Mouse (Mus musculus) liver, adult 2 months (tissue): ENCODE data around the gene Cog6. TPM values are rescaled to one million over a fixed set of nuclear protein-coding genes. Genes with fewer than 3 reads are reported as not detected.

Source experiments
- DNase-seq: peaks from one replicate; pipeline ENCODE4 v3.0.0-alpha.2; 2011; ENCODE audit warnings: low read depth, low spot score; ENCODE audit errors: extremely low read depth
- H3K27ac ChIP-seq: fragments of 200-500 bp; replicated peaks from 2 replicates; pipeline ENCODE4 v1.5.1; 2012; ENCODE audit warnings: low read depth, mild to moderate bottlenecking, control low read depth, inconsistent platforms, low read length; ENCODE audit not compliant: insufficient read depth
- H3K27me3 ChIP-seq: fragments of 200-500 bp; 2 replicates; pipeline ENCODE4 v1.6.1; 2012; ENCODE audit warnings: mild to moderate bottlenecking, moderate library complexity, low read length, inconsistent platforms; ENCODE audit not compliant: control insufficient read depth, insufficient read depth
- H3K36me3 ChIP-seq: fragments of 200-500 bp; 2 replicates; pipeline ENCODE4 v1.6.1; 2012; ENCODE audit warnings: low read length, inconsistent platforms; ENCODE audit not compliant: control insufficient read depth, insufficient read depth
- H3K4me1 ChIP-seq: fragments of 200-500 bp; 2 replicates; pipeline ENCODE4 v1.6.1; 2011; ENCODE audit warnings: low read length; ENCODE audit not compliant: control insufficient read depth, insufficient read depth
- H3K4me3 ChIP-seq: fragments of 200-500 bp; 2 replicates; pipeline ENCODE4 v1.5.1; 2011; ENCODE audit warnings: low read depth, mild to moderate bottlenecking, control low read depth, low read length, moderate library complexity; ENCODE audit not compliant: insufficient read depth
- H3K79me2 ChIP-seq: fragments of 200-500 bp; 2 replicates; pipeline ENCODE4 v1.6.1; 2012; ENCODE audit warnings: inconsistent platforms, mild to moderate bottlenecking, low read length, moderate library complexity; ENCODE audit not compliant: control insufficient read depth, insufficient read depth
- H3K9ac ChIP-seq: fragments of 200-500 bp; 2 replicates; pipeline ENCODE4 v1.6.1; 2012; ENCODE audit warnings: low read depth, mild to moderate bottlenecking, control low read depth, inconsistent platforms, low read length
- CTCF ChIP-seq: fragments of 200-500 bp; IDR thresholded peaks from 2 replicates; pipeline ENCODE4 v1.5.1; 2011; ENCODE audit warnings: low read depth, low read length, control low read depth
- POLR2A ChIP-seq: fragments of 200-500 bp; IDR thresholded peaks from 2 replicates; pipeline ENCODE4 v1.6.1; 2011; ENCODE audit warnings: low read length, control low read depth; ENCODE audit not compliant: insufficient read depth; ENCODE audit errors: extremely low read depth
- WGBS: fragments of 180-500 bp; shearing (Covaris S2); methylation state at CpG from one replicate; pipeline ENCODE4 v1.1.7; 2018; 5-methylcytosine and 5-hydroxymethylcytosine counted together
- polyA plus RNA-seq: library from polyadenylated mRNA; depleted of rRNA; stranded (reverse); fragments of >200 nt; gene quantifications from 2 replicates; pipeline ENCODE4 v1.2.3, GENCODE M21; 2012
- total RNA-seq: library from RNA; depleted of rRNA; stranded (reverse); fragments of >200 nt; gene quantifications from 2 replicates; pipeline ENCODE4 v1.2.3, GENCODE M21; 2014

Gene Cog6
- total and polyA plus RNA-seq, 2 experiments, result 12.0 to 20.0 TPM

- H3K27me3 ChIP-seq, result peaks cover 10% of the 10 kb centered on the region
- no peaks in the 10 kb centered on the region; the same call in 1 of the 2 replicates for H3K79me2 ChIP-seq
- TF ChIP-seq POLR2A, result no peak
- TF ChIP-seq CTCF, result no peak
- H3K4me3 ChIP-seq, result peak overlapping the region; percentile 17; the same call in 1 of the 2 replicates
- H3K9ac ChIP-seq, result no peak overlapping the region
- DNase-seq, result no peak
- H3K4me1 ChIP-seq, result peaks cover 3% of the 10 kb centered on the region; the same call in 1 of the 2 replicates
- no peaks in the 10 kb centered on the region for H3K36me3 ChIP-seq
- 89% methylated on average over 13 of the region's 13 CpGs for WGBS
- no peak overlapping the region for H3K27ac ChIP-seq
Observed at GRCm38 (mm10) chr3:53043206-53043780, 26.3 kb upstream of the Cog6 start.

DNA sequence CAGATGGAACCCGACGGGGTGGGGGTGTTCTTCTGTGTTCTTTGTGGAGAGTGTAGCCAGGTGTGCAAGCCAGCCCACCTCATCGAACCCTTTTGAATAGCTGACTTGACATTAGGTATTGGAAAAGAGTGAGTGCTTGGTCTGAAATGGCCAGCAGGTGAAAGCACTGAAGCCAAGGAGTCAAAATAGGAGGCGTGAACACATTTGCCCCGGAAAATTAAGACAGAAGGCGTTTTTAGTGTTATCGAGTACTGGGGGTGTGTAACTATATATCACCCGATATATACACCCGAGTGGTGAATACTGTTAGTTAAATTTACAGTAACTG, 25.2 kb upstream of the Cog6 start:
- Histone ChIP-seq H3K4me1 (peaks cover 3% of the 10 kb centered on the region; the same call in 1 of the 2 replicates), H3K79me2 (no peaks in the 10 kb centered on the region; the same call in 1 of the 2 replicates), H3K9ac (no peak overlapping the region), H3K27me3 (peaks cover 10% of the 10 kb centered on the region), H3K27ac (no peak overlapping the region), H3K4me3 (peak overlapping the region; percentile 72), H3K36me3 (no peaks in the 10 kb centered on the region)
- no peak for DNase-seq
- WGBS, result 30% methylated on average over 9 of the region's 9 CpGs
- TF ChIP-seq POLR2A, result no peak
- TF ChIP-seq CTCF, result no peak

- H3K9ac ChIP-seq, result peak within 1 kb of the TSS; percentile 57
- TF ChIP-seq POLR2A (no peak), CTCF (no peak)
- H3K4me1 ChIP-seq, result peaks cover 3% of the 10 kb centered on the region; the same call in 1 of the 2 replicates
- H3K79me2 ChIP-seq, result no peaks in the 10 kb centered on the region; the same call in 1 of the 2 replicates
- WGBS, result under 1% methylated on average over 58 of the region's 58 CpGs
- peak within 1 kb of the TSS; percentile 72 for H3K4me3 ChIP-seq
- no peaks in the 10 kb centered on the region for H3K36me3 ChIP-seq
- H3K27ac ChIP-seq, result no peak within 1 kb of the TSS; the same call in 1 of the 2 replicates
- no peak for DNase-seq
- H3K27me3 ChIP-seq, result peaks cover 10% of the 10 kb centered on the region
Observed at GRCm38 (mm10) chr3:53041411-53042239, 24.6 kb upstream of the Cog6 start, which contains the start of gene Lhfp. Gene Lhfp (plus strand): TSS chr3:53041528.

- no peak for DNase-seq
- Histone ChIP-seq H3K27ac (no peak overlapping the region), H3K27me3 (peaks cover 10% of the 10 kb centered on the region), H3K36me3 (no peaks in the 10 kb centered on the region), H3K79me2 (no peaks in the 10 kb centered on the region; the same call in 1 of the 2 replicates), H3K4me1 (peaks cover 3% of the 10 kb centered on the region; the same call in 1 of the 2 replicates), H3K4me3 (peak overlapping the region; percentile 72), H3K9ac (peak overlapping the region; percentile 57)
- WGBS, result 13% methylated on average over 17 of the region's 17 CpGs
- TF ChIP-seq POLR2A (no peak), CTCF (no peak)
Observed at GRCm38 (mm10) chr3:53040593-53041410, 23.8 kb upstream of the Cog6 start.

- Histone ChIP-seq H3K4me1 (peaks cover 3% of the 10 kb centered on the region; the same call in 1 of the 2 replicates), H3K79me2 (no peaks in the 10 kb centered on the region), H3K27ac (no peak overlapping the region), H3K9ac (no peak overlapping the region), H3K27me3 (peaks cover 10% of the 10 kb centered on the region), H3K4me3 (no peak overlapping the region), H3K36me3 (no peaks in the 10 kb centered on the region)
- TF ChIP-seq POLR2A, result no peak
- TF ChIP-seq CTCF, result no peak
- no peak for DNase-seq
- 80% methylated on average over 8 of the region's 8 CpGs for WGBS
Observed at GRCm38 (mm10) chr3:53039746-53040145, 22.7 kb upstream of the Cog6 start.
